8 mouse cellular contexts compared by ENCODE assay signal in genomic region chr11:103116959-103117590, GRCm38 (mm10). TPM values are rescaled to one million over a fixed set of nuclear protein-coding genes. Genes with fewer than 3 reads are reported as not detected.
DNase-seq lines count a peak whose midpoint lies in the region; ATAC-seq and TF ChIP-seq lines count a peak whose summit lies in the region.

No protein-coding gene starts in this region.

- no peaks in the 10 kb centered on the region for H3K9me3 ChIP-seq in heart, embryonic 14.5 days (ENCODE audit: control insufficient read depth, low read length)
- no peaks in the 10 kb centered on the region for H3K9me3 ChIP-seq in neural tube, embryonic 14.5 days (ENCODE audit: control insufficient read depth, low read length)

- DNase-seq in kidney, postnatal 14 days, result peak; percentile 84
- peak; percentile 83 for DNase-seq in lung, adult 2 months
- peak; percentile 85 for DNase-seq in testis, postnatal 10 days (ENCODE audit: low spot score)

- H3K79me2 ChIP-seq in C2C12 (ENCODE audit: control insufficient read depth, insufficient read depth), result peaks cover 41% of the 10 kb centered on the region

- ATAC-seq in heart, embryonic 14.5 days (ENCODE audit: insufficient number of reproducible peaks, insufficient read depth, low FRiP score, low read depth), result peak; percentile 22; the same call in 1 of the 2 replicates
- peak; percentile 26; the same call in 1 of the 2 replicates for ATAC-seq in neural tube, embryonic 14.5 days (ENCODE audit: low read depth)

- TF ChIP-seq CTCF in C2C12 (IDR thresholded peaks at IDR 0.05; ENCODE audit: control insufficient read depth, insufficient read depth, insufficient read length), result peak; percentile 89
- peak; percentile 43 for TF ChIP-seq CTCF in bone marrow macrophage, adult 2 months (IDR thresholded peaks at IDR 0.05; ENCODE audit: low read depth, low read length)
- peak; percentile 88 for TF ChIP-seq CTCF in embryonic fibroblast, embryonic 13.5 days (IDR thresholded peaks at IDR 0.05; ENCODE audit: borderline replicate concordance, insufficient read depth, low read length)
- TF ChIP-seq CTCF in lung, adult 2 months (IDR thresholded peaks at IDR 0.05; ENCODE audit: insufficient read depth, low read length), result peak; percentile 68

- H3K27me3 ChIP-seq in C2C12 (ENCODE audit: control insufficient read depth, insufficient read depth, insufficient read length), result no peaks in the 10 kb centered on the region
- no peaks in the 10 kb centered on the region for H3K27me3 ChIP-seq in heart, embryonic 14.5 days (ENCODE audit: control insufficient read depth, insufficient read depth, low read length)
- no peaks in the 10 kb centered on the region for H3K27me3 ChIP-seq in neural tube, embryonic 14.5 days (ENCODE audit: control insufficient read depth, insufficient read depth, low read length)

- H3K4me3 ChIP-seq in C2C12 (ENCODE audit: insufficient read depth, poor library complexity, severe bottlenecking), result peak overlapping the region; percentile 62
- H3K4me3 ChIP-seq in bone marrow macrophage, adult 2 months (ENCODE audit: insufficient read depth, low read length), result peak overlapping the region; percentile 68
- peak overlapping the region; percentile 72 for H3K4me3 ChIP-seq in embryonic fibroblast, embryonic 13.5 days (ENCODE audit: insufficient read depth, low read length)
- H3K4me3 ChIP-seq in heart, embryonic 14.5 days (ENCODE audit: control insufficient read depth in 1 of 2, insufficient read depth in 1 of 2, low read depth in 1 of 2, low read length in 2 of 2), result peak overlapping the region; percentile 73 to 77
- peak overlapping the region; percentile 86 for H3K4me3 ChIP-seq in lung, adult 2 months (replicated peaks; ENCODE audit: extremely low read depth, low read depth, low read length)
- peak overlapping the region; percentile 59 for H3K4me3 ChIP-seq in neural tube, embryonic 14.5 days (ENCODE audit: low read depth, low read length)

- peaks cover 11% of the 10 kb centered on the region for H3K4me1 ChIP-seq in bone marrow macrophage, adult 2 months (ENCODE audit: control insufficient read depth, insufficient read depth, low read length)
- no peaks in the 10 kb centered on the region; the same call in 1 of the 2 replicates for H3K4me1 ChIP-seq in embryonic fibroblast, embryonic 13.5 days (ENCODE audit: control insufficient read depth, insufficient read depth, low read length)
- peaks cover 15 to 21% of the 10 kb centered on the region in 2 experiments for H3K4me1 ChIP-seq in heart, embryonic 14.5 days (ENCODE audit: control insufficient read depth in 2 of 2, insufficient read depth in 2 of 2, low read length in 2 of 2)
- peaks cover 3% of the 10 kb centered on the region; the same call in 1 of the 2 replicates for H3K4me1 ChIP-seq in lung, adult 2 months (ENCODE audit: control insufficient read depth, insufficient read depth, low read length)
- H3K4me1 ChIP-seq in neural tube, embryonic 14.5 days (ENCODE audit: control insufficient read depth, insufficient read depth, low read length), result peaks cover 12% of the 10 kb centered on the region

- no peak for TF ChIP-seq POLR2A in bone marrow macrophage, adult 2 months (IDR thresholded peaks at IDR 0.05; ENCODE audit: borderline replicate concordance, low read depth, low read length)
- TF ChIP-seq POLR2A in embryonic fibroblast, embryonic 13.5 days (IDR thresholded peaks at IDR 0.05; ENCODE audit: low read depth, low read length), result no peak
- TF ChIP-seq POLR2A in lung, adult 2 months (IDR thresholded peaks at IDR 0.05; ENCODE audit: borderline replicate concordance, extremely low read depth, low read depth, low read length), result peak; percentile 20; the same call in 1 of the 2 replicates

- WGBS in heart, embryonic 14.5 days, result under 1% methylated on average over 35 of the region's 35 CpGs
- WGBS in lung, adult 2 months, result under 1% methylated on average over 35 of the region's 35 CpGs
- under 1% methylated on average over 34 of the region's 35 CpGs for WGBS in neural tube, embryonic 14.5 days

- peak overlapping the region; percentile 86 for H3K9ac ChIP-seq in heart, embryonic 14.5 days (ENCODE audit: low read length)
- peak overlapping the region; percentile 60 for H3K9ac ChIP-seq in neural tube, embryonic 14.5 days (replicated peaks; ENCODE audit: low read depth, low read length)

- H3K79me3 ChIP-seq in C2C12 (ENCODE audit: low read depth), result peaks cover 21% of the 10 kb centered on the region

- peak overlapping the region; percentile 78 for H3ac ChIP-seq in C2C12 (ENCODE audit: control insufficient read depth, insufficient read length, low read depth)

- H3K27ac ChIP-seq in bone marrow macrophage, adult 2 months (ENCODE audit: insufficient read depth, low read depth, low read length), result peak overlapping the region; percentile 60
- H3K27ac ChIP-seq in embryonic fibroblast, embryonic 13.5 days (ENCODE audit: insufficient read depth, low read length), result peak overlapping the region; percentile 17; the same call in 1 of the 2 replicates
- peak overlapping the region; percentile 79 to 89 for H3K27ac ChIP-seq in heart, embryonic 14.5 days (replicated peaks in 1 of 2; ENCODE audit: control insufficient read depth in 1 of 2, insufficient read depth in 1 of 2, low read depth in 2 of 2, low read length in 2 of 2)
- peak overlapping the region; percentile 88; the same call in 1 of the 2 replicates for H3K27ac ChIP-seq in neural tube, embryonic 14.5 days (ENCODE audit: low read depth, low read length)

- peak overlapping the region; percentile 97 for H3K4me2 ChIP-seq in heart, embryonic 14.5 days (ENCODE audit: low read length)
- H3K4me2 ChIP-seq in neural tube, embryonic 14.5 days (ENCODE audit: low read depth, low read length), result peak overlapping the region; percentile 78

- peaks cover 15% of the 10 kb centered on the region for H3K36me3 ChIP-seq in C2C12 (ENCODE audit: control insufficient read depth, insufficient read depth)
- no peaks in the 10 kb centered on the region for H3K36me3 ChIP-seq in heart, embryonic 14.5 days (ENCODE audit: control insufficient read depth, insufficient read depth, low read length)
- H3K36me3 ChIP-seq in neural tube, embryonic 14.5 days (ENCODE audit: control insufficient read depth, insufficient read depth, low read length), result no peaks in the 10 kb centered on the region

TF ChIP-seq in C2C12, 6 proteins besides CTCF, POLR2A, EP300 and RAD21:
- no peak for TF ChIP-seq FOSL1 (IDR thresholded peaks at IDR 0.05; ENCODE audit: insufficient read depth, low read length, poor library complexity, severe bottlenecking)
- TF ChIP-seq MYOG (IDR thresholded peaks at IDR 0.05; ENCODE audit: control insufficient read depth, extremely low read depth, insufficient read length), result no peak
- TF ChIP-seq MAX (IDR thresholded peaks at IDR 0.05), result no peak
- TF ChIP-seq CEBPB (IDR thresholded peaks at IDR 0.05; ENCODE audit: low read depth), result no peak
- TF ChIP-seq USF1 (IDR thresholded peaks at IDR 0.05; ENCODE audit: low read depth), result no peak
- TF ChIP-seq MYOD1 (IDR thresholded peaks at IDR 0.05; ENCODE audit: control insufficient read depth, insufficient read length, low read depth), result no peak
TF ChIP-seq in C2C12: peak in this region for 0.

RNA-seq across cellular contexts. Expression of gene Hexim1, which starts 1.0 kb away (rescaled TPM):
- polyA plus RNA-seq in C2C12 (2012; fragmentation: generic; extraction: Trizol), result 24.3 TPM
- polyA plus RNA-seq in bone marrow macrophage, adult 2 months (2012; ENCODE audit: insufficient read depth, insufficient read length, missing spikeins), result 43.7 and 44.3 TPM in 2 replicates
- 16.8 and 19.0 TPM in 2 replicates for polyA plus RNA-seq in embryonic fibroblast, embryonic 13.5 days (2011; ENCODE audit: insufficient read length, low read depth, missing spikeins)
- 3.4 and 3.7 TPM in 2 replicates for polyA plus RNA-seq in heart, embryonic 14.5 days (2014; fragmentation: Nextera tagmentation; extraction: Ambion mirVana)
- 15.2 and 16.0 TPM in 2 replicates for polyA plus RNA-seq in lung, adult 2 months (2012; rRNA removed)
- 5.8 and 6.1 TPM in 2 replicates for polyA plus RNA-seq in neural tube, embryonic 14.5 days (2014; fragmentation: Nextera tagmentation; extraction: Ambion mirVana)

RNA-seq across cellular contexts. Expression of gene Hexim2, which starts 15.2 kb away (rescaled TPM):
- 3.4 TPM for polyA plus RNA-seq in C2C12 (2012; fragmentation: generic; extraction: Trizol)
- 3.1 and 3.6 TPM in 2 replicates for polyA plus RNA-seq in bone marrow macrophage, adult 2 months (2012; ENCODE audit: insufficient read depth, insufficient read length, missing spikeins)
- polyA plus RNA-seq in embryonic fibroblast, embryonic 13.5 days (2011; ENCODE audit: insufficient read length, low read depth, missing spikeins), result 2.3 and 3.1 TPM in 2 replicates
- 4.1 and 4.6 TPM in 2 replicates for polyA plus RNA-seq in heart, embryonic 14.5 days (2014; fragmentation: Nextera tagmentation; extraction: Ambion mirVana)
- polyA plus RNA-seq in lung, adult 2 months (2012; rRNA removed), result 2.9 and 4.7 TPM in 2 replicates
- polyA plus RNA-seq in neural tube, embryonic 14.5 days (2014; fragmentation: Nextera tagmentation; extraction: Ambion mirVana), result 24.4 and 29.8 TPM in 2 replicates

RNA-seq across cellular contexts. Expression of gene Acbd4, which starts 15.6 kb away (rescaled TPM):
- polyA plus RNA-seq in C2C12 (2012; fragmentation: generic; extraction: Trizol), result 23.0 TPM
- polyA plus RNA-seq in bone marrow macrophage, adult 2 months (2012; ENCODE audit: insufficient read depth, insufficient read length, missing spikeins), result 27.4 and 30.4 TPM in 2 replicates
- polyA plus RNA-seq in embryonic fibroblast, embryonic 13.5 days (2011; ENCODE audit: insufficient read length, low read depth, missing spikeins), result 23.3 and 24.3 TPM in 2 replicates
- polyA plus RNA-seq in heart, embryonic 14.5 days (2014; fragmentation: Nextera tagmentation; extraction: Ambion mirVana), result 13.3 TPM in 2 replicates
- 41.1 and 46.5 TPM in 2 replicates for polyA plus RNA-seq in lung, adult 2 months (2012; rRNA removed)
- polyA plus RNA-seq in neural tube, embryonic 14.5 days (2014; fragmentation: Nextera tagmentation; extraction: Ambion mirVana), result 8.1 and 8.2 TPM in 2 replicates

RNA-seq across cellular contexts. Expression of gene Plcd3, which starts 15.6 kb away (rescaled TPM):
- polyA plus RNA-seq in C2C12 (2012; fragmentation: generic; extraction: Trizol), result 27.6 TPM
- polyA plus RNA-seq in bone marrow macrophage, adult 2 months (2012; ENCODE audit: insufficient read depth, insufficient read length, missing spikeins), result 1.7 and 2.3 TPM in 2 replicates
- 5.6 and 7.1 TPM in 2 replicates for polyA plus RNA-seq in embryonic fibroblast, embryonic 13.5 days (2011; ENCODE audit: insufficient read length, low read depth, missing spikeins)
- polyA plus RNA-seq in heart, embryonic 14.5 days (2014; fragmentation: Nextera tagmentation; extraction: Ambion mirVana), result 6.9 and 7.4 TPM in 2 replicates
- polyA plus RNA-seq in lung, adult 2 months (2012; rRNA removed), result 11.0 and 17.2 TPM in 2 replicates
- polyA plus RNA-seq in neural tube, embryonic 14.5 days (2014; fragmentation: Nextera tagmentation; extraction: Ambion mirVana), result 1.3 and 1.4 TPM in 2 replicates

RNA-seq across cellular contexts. Expression of gene Fmnl1, which starts 53.8 kb away (rescaled TPM):
- polyA plus RNA-seq in C2C12 (2012; fragmentation: generic; extraction: Trizol), result 3.7 TPM
- polyA plus RNA-seq in bone marrow macrophage, adult 2 months (2012; ENCODE audit: insufficient read depth, insufficient read length, missing spikeins), result 216 and 241 TPM in 2 replicates
- polyA plus RNA-seq in embryonic fibroblast, embryonic 13.5 days (2011; ENCODE audit: insufficient read length, low read depth, missing spikeins), result 1.1 TPM in 1 of 2 replicates, not detected in the other
- 2.3 and 2.9 TPM in 2 replicates for polyA plus RNA-seq in heart, embryonic 14.5 days (2014; fragmentation: Nextera tagmentation; extraction: Ambion mirVana)
- 26.4 and 31.7 TPM in 2 replicates for polyA plus RNA-seq in lung, adult 2 months (2012; rRNA removed)
- 5.1 and 9.2 TPM in 2 replicates for polyA plus RNA-seq in neural tube, embryonic 14.5 days (2014; fragmentation: Nextera tagmentation; extraction: Ambion mirVana)

Comparison
In these comparisons a context has a peak if more than half of its experiments do, and no peak if none do; other contexts are left out.
1. Peak in every context shown above with its lines: DNase-seq, ATAC-seq, H3K4me3 ChIP-seq and H3K27ac ChIP-seq.
2. H3K27ac ChIP-seq: peak in every context shown above with its lines; median percentile 88 in neural tube, embryonic 14.5 days; 84 in heart, embryonic 14.5 days; 60 in bone marrow macrophage, adult 2 months; 17 in embryonic fibroblast, embryonic 13.5 days.